Mouse (Mus musculus): ENCODE measurements around the gene Hemgn. TPM values are rescaled to one million over a fixed set of nuclear protein-coding genes. Genes with fewer than 3 reads are reported as not detected.

Hemgn gene
- total and polyA plus RNA-seq, 3 experiments = 11.8 to 19.9 TPM; not detected in 1

DNA sequence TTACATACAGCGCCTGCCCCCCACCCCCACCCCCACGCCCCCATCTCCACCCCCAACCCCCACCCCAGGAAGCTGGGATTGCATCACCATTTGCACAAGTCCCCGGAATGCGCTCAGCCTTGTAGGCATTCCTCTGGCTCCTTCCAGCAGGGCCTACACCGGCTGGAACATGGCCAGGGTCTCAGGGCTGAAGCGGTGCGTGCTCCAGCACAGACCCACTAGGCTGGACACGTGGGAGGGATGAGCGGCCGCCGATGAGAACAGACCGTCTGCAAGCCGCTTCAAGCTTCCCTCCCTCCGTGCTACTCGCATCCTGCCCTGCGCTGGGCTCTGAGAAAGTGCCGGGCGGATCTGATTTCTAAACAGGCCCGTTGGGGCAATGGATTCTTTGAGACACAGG, 42.3 kb downstream of the Hemgn start:
- Histone ChIP-seq H3K9me3 (replicated peaks; ENCODE audit: insufficient read depth, low read length) (no peaks in the 10 kb centered on the region), H3K27me3 (ENCODE audit: control insufficient read depth in 1 of 2, insufficient read depth in 2 of 2, low read length in 2 of 2) (no peaks in the 10 kb centered on the region; a peak in 1 of 4 replicates), H3K27ac (ENCODE audit: control insufficient read depth, low read depth, low read length) (no peak overlapping the region), H3K4me3 (ENCODE audit: control insufficient read depth in 1 of 2, insufficient read depth in 1 of 2, low read depth in 2 of 2, low read length in 2 of 2) (no peak overlapping the region), H3K4me1 (ENCODE audit: control insufficient read depth in 1 of 2, insufficient read depth in 2 of 2, low read length in 2 of 2) (peaks cover 0 to 3% of the 10 kb centered on the region in 2 experiments; a peak in 1 of 4 replicates), H3K9ac (ENCODE audit: control insufficient read depth, low read depth, low read length, poor library complexity, severe bottlenecking) (no peak overlapping the region), H3K36me3 (ENCODE audit: control insufficient read depth in 1 of 2, insufficient read depth in 2 of 2, low read length in 2 of 2) (no peaks in the 10 kb centered on the region), H3K79me2 (ENCODE audit: control insufficient read depth, insufficient read depth, low read length, poor library complexity) (no peaks in the 10 kb centered on the region; the same call in 1 of the 2 replicates)
- DNase-seq (ENCODE audit: low read depth, low spot score) = no peak
- TF ChIP-seq MAX (IDR thresholded peaks at IDR 0.05; ENCODE audit: low read length) = no peak
- TF ChIP-seq USF1 (IDR thresholded peaks at IDR 0.05; ENCODE audit: low read depth, low read length) = no peak
- TF ChIP-seq TCF12 (IDR thresholded peaks at IDR 0.05; ENCODE audit: low read depth, low read length) = no peak
- TF ChIP-seq SMC3 (IDR thresholded peaks at IDR 0.05; ENCODE audit: low read depth, low read length) = no peak
- no peak for TF ChIP-seq RAD21 (IDR thresholded peaks at IDR 0.05; ENCODE audit: low read depth, low read length)
- TF ChIP-seq GABPA (IDR thresholded peaks at IDR 0.05; ENCODE audit: low read depth, low read length) = no peak
- TF ChIP-seq USF2 (IDR thresholded peaks at IDR 0.05; ENCODE audit: borderline replicate concordance in 1 of 2, insufficient read depth in 1 of 2, low read depth in 1 of 2, low read length in 2 of 2) = no peak
- TF ChIP-seq POLR2AphosphoS2 (IDR thresholded peaks at IDR 0.05; ENCODE audit: low read length) = no peak
- TF ChIP-seq ELF1 (IDR thresholded peaks at IDR 0.05; ENCODE audit: low read depth, low read length) = no peak
- no peak for TF ChIP-seq GATA1 (IDR thresholded peaks at IDR 0.05; ENCODE audit: low read depth, low read length)
- no peak for TF ChIP-seq MEF2A (IDR thresholded peaks at IDR 0.05; ENCODE audit: extremely low read depth, insufficient replicate concordance, low read depth, low read length, poor library complexity, severe bottlenecking)
- no peak for TF ChIP-seq UBTF (IDR thresholded peaks at IDR 0.05; ENCODE audit: borderline replicate concordance, insufficient read depth, low read depth, low read length)
- TF ChIP-seq RCOR1 (IDR thresholded peaks at IDR 0.05; ENCODE audit: low read depth, low read length) = no peak
- TF ChIP-seq ZKSCAN1 (IDR thresholded peaks at IDR 0.05; ENCODE audit: low read depth, low read length) = no peak
- no peak for TF ChIP-seq ZNF384 (IDR thresholded peaks at IDR 0.05; ENCODE audit: low read depth, low read length)
- no peak for TF ChIP-seq E2F4 (IDR thresholded peaks at IDR 0.05; ENCODE audit: borderline replicate concordance, low read depth, low read length)
- no peak for TF ChIP-seq MYB (IDR thresholded peaks at IDR 0.05; ENCODE audit: low read depth, low read length)

DNA sequence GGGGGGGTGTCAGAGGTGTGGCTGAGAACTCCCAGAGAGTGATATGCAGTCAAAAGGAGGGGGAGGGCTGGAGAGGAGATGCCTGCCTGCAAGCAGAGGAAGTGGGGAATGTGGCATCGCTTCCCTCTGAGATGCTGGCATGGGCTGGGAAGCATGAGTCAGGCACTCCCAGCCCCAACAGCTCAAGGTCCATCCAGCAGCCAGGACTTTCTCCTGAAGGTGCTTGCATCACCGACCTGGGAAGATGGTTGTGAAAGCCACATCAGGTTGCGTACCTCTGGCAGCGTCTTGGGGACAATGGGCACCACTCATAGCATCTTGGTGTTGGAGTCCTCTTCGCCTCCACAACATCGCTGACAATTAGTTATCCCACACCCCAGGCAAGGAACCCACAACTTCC, 42.9 kb downstream of the Hemgn start:
- TF ChIP-seq ZNF384 (IDR thresholded peaks at IDR 0.05; ENCODE audit: low read depth, low read length) (no peak), ELF1 (IDR thresholded peaks at IDR 0.05; ENCODE audit: low read depth, low read length) (no peak), CHD2 (IDR thresholded peaks at IDR 0.05; ENCODE audit: low read length) (no peak), MAZ (IDR thresholded peaks at IDR 0.05; ENCODE audit: low read depth, low read length) (no peak), GABPA (IDR thresholded peaks at IDR 0.05; ENCODE audit: low read depth, low read length) (no peak), SIN3A (IDR thresholded peaks at IDR 0.05; ENCODE audit: low read length) (no peak), GATA1 (IDR thresholded peaks at IDR 0.05; ENCODE audit: low read depth, low read length) (no peak), KAT2A (conservative IDR thresholded peaks at IDR 0.05; ENCODE audit: low read depth, low read length) (no peak), TBP (IDR thresholded peaks at IDR 0.05; ENCODE audit: low read depth, low read length) (no peak), TCF12 (IDR thresholded peaks at IDR 0.05; ENCODE audit: low read depth, low read length) (no peak), MAFK (IDR thresholded peaks at IDR 0.05; ENCODE audit: borderline replicate concordance, low read depth, low read length) (no peak), EP300 (IDR thresholded peaks at IDR 0.05; ENCODE audit: low read depth in 1 of 2, low read length in 2 of 2) (no peak), TAL1 (IDR thresholded peaks at IDR 0.05; ENCODE audit: low read length) (no peak), MYC (IDR thresholded peaks at IDR 0.05; ENCODE audit: low read depth, low read length) (no peak), MXI1 (IDR thresholded peaks at IDR 0.05; ENCODE audit: low read depth, low read length) (no peak), POLR2AphosphoS2 (IDR thresholded peaks at IDR 0.05; ENCODE audit: low read length) (no peak)
- no peak overlapping the region for H3K9ac ChIP-seq (ENCODE audit: control insufficient read depth, low read depth, low read length, poor library complexity, severe bottlenecking)
- no peak overlapping the region for H3K4me3 ChIP-seq (ENCODE audit: control insufficient read depth in 1 of 2, insufficient read depth in 1 of 2, low read depth in 2 of 2, low read length in 2 of 2)
- H3K36me3 ChIP-seq (ENCODE audit: control insufficient read depth in 1 of 2, insufficient read depth in 2 of 2, low read length in 2 of 2) = no peaks in the 10 kb centered on the region
- peaks cover 0 to 5% of the 10 kb centered on the region in 2 experiments; a peak in 1 of 4 replicates for H3K27me3 ChIP-seq (ENCODE audit: control insufficient read depth in 1 of 2, insufficient read depth in 2 of 2, low read length in 2 of 2)
- peaks cover 0 to 3% of the 10 kb centered on the region in 2 experiments; a peak in 1 of 4 replicates for H3K4me1 ChIP-seq (ENCODE audit: control insufficient read depth in 1 of 2, insufficient read depth in 2 of 2, low read length in 2 of 2)
- no peak overlapping the region for H3K27ac ChIP-seq (ENCODE audit: control insufficient read depth, low read depth, low read length)
- no peaks in the 10 kb centered on the region; the same call in 1 of the 2 replicates for H3K79me2 ChIP-seq (ENCODE audit: control insufficient read depth, insufficient read depth, low read length, poor library complexity)
- DNase-seq (ENCODE audit: low read depth, low spot score) = no peak
- H3K9me3 ChIP-seq (replicated peaks; ENCODE audit: insufficient read depth, low read length) = no peaks in the 10 kb centered on the region
